Mouse (Mus musculus) thymus, postnatal 4 days (tissue): Measurements from ENCODE around the gene Prok1.
A peak's percentile ranks its signal among the peaks of the same experiment; 100 is the strongest.

Source experiments
- DNase-seq: peaks from one replicate; pipeline ENCODE4 v3.0.0; 2021

Gene Prok1

DNA sequence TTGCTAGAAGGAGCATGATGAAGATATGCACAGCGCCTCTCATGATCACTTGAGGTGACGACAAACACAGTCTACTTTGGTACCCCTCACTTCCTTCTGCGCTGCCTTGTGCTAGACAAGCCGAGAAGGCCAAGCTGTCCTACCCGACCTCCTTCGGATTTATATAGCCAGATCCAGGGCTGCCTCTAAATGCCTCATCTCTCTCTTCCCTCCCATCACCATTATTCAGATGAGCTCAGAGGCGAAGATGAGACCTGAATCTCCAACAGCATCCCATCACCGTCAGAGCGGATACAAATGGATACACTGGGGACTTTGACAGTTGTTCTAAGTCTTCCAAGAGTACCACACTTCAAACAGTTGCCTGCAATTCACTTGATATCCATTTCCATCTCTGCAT lies at the start of gene Prok1:
TSS of gene Prok1 (minus strand) at position 101 of the 400 bp plus-strand sequence.
- DNase-seq: no peak

DNA sequence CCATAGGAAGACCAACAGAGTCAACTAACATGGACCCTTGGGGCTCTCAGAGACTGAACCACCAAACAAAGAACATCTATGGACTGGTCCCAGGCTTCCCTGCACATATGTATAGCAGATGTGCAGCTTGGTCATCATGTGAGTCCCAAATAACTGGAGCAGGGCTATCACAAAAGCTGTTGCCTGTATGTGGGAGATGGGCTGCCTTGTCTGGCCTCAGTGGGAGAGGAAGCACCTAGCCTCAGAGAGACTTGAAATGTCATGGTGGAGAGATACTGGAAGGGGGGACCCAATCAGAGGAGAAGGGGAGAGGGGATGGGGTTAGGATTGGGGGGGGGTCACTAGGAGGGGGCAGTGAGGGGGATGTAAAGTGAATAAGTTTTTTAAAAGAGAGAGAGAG lies 47.8 kb upstream of the Prok1 start:
- DNase-seq: no peak

DNA sequence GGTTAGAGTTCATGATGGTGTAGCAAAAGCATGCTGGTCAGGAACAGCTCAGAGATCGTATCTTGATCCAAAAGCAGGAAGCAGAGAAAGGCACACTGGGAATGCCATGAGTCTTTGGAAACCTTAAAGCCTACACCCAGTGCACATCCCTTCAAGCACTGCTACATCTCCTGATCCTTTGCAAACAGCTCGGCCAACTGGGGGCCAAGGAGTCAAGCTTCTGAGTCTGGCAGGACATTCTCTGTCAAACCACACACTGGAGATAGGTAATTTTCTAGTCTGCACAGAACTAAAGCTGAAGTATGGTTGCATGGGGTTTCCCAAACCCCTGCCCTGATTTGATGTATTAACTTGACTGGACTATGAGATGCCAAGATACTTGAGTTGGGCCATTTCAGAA lies 46.6 kb upstream of the Prok1 start:
- no peak for DNase-seq

DNA sequence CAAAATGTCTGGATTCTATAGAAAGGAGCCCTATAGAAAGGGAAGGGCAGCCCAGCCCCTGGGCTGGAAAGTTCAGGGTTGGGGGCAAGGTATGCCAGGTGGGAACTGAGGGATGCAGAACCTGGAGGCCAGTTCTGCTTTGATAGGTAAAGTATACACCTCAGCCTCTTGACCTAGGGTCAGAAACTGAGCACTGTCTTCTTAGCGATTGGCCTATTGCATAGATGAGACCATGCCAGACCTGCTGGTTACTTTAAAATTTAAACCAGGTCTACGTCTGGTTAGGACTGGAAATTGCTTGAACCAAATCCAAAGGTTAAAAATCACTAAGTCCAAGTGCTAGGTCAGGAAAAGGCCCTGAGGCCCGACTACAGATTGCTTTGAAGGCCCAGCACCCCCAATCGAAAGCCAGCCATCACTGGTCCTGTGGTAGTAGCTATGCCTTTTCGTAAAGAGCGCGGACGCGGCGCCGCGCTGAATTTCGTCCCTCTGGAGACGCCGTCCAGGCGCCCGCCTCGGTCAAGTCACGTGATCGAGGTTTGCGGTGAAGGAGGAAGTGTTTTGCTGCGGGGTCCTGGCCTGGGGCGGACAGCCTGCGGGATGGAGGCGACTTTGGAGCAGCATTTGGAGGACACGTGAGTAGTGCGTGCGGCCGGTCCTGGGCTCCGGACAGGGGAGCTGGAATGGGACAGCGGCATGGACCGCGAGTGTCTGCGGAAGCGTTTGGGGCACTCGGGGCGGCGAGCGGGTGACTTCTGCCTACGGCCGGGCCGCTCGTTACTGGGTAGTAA lies 39.2 kb upstream of the Prok1 start, which contains the start of gene Lamtor5:
TSS of gene Lamtor5 (plus strand) at position 380 of the 791 bp plus-strand sequence.
- peak; percentile 92 for DNase-seq

DNA sequence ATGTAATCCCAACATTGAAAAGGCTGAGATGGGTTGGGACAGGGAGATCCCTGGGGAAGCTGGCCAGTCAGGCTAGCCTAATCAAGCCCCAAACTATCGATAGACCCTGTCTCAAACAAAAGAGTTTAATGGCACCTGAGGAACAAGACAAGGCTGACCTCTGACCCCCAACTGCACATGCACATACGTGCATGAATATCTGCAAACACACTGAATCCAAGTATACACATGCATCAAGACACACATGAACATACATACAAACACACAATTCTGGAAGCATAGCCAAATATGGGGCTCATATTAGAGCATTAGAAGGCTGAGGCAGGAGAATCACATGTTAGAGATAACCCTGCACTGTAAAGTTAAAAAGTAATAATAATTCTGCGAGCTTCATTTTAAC lies 37.1 kb upstream of the Prok1 start:
- no peak for DNase-seq

DNA sequence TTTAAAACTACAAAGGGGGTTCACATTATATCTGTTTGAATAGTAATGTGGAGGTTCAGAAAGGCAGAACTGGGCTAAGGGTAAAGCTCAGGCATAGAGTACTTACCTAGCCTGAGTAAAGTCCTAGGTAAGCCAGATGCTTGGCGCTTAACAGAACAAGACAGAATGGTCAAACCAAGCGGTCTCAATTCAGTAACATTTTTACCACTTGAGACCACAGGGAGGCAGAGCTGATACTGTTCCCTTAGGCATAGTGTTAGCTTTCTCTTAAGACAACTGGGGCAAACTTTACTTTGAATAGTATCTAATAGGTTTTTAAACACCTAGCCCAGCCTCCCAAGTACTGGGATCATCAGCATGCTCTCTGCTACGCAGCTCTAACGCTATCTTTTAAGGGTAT lies 36.5 kb upstream of the Prok1 start:
- DNase-seq: no peak

DNA sequence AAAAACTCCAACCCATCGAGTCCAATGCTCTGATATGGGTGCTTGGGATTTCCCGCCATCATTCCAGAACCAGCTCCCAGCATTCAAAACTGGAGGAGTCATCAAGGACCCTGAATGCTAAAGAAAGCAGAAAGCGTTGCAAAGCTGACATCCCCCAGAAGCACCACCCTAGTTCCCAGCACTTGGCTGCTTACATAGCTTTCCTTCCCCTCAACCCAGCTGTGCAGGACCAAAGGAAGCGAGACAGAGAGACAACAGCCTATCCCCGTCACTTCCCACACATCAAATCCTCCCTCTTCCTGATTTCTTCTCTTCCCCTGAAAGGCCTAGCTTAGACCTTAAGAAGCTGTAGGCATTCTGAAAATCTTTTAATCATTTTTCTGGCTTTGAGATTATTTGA lies 35.8 kb upstream of the Prok1 start:
- DNase-seq: no peak

DNA sequence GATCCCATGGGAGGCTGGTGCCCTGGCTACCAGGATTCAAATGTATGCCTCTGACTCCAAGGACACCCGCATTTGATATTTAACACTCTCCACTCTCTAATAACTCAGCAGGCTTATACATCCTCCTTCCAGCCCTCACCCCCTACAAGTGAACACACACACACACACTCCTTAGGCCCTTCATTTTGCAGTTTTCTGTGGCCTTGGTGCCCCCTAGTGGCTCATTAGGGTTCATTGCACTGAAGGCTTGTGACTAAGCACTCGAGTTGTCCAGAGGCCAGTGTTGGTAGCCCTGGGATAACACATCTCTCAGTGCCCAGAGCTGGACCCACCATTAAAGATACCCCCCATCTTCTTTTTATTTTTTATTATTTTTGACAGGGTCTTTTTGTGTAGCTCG lies 34.3 kb upstream of the Prok1 start:
- DNase-seq: peak; percentile 65

DNA sequence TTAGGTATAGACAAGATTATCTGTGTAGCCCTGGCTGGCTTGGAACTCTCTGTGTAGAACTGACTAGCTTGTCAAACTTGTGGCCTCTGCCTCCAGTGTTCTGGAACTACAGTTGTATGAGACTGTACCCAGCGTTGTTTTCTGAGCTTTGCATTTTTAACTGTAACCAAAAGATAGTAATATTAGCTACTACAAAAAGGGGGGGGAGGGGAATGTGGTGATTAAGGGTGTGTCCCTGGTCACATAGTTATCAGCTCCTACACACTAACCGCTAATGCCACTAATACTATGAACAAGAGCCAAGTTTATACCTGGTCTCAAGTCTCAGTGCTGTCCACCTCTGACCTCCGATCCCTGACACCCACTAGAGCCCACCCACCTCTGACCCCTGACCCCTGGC lies 32.9 kb upstream of the Prok1 start:
- DNase-seq: no peak

DNA sequence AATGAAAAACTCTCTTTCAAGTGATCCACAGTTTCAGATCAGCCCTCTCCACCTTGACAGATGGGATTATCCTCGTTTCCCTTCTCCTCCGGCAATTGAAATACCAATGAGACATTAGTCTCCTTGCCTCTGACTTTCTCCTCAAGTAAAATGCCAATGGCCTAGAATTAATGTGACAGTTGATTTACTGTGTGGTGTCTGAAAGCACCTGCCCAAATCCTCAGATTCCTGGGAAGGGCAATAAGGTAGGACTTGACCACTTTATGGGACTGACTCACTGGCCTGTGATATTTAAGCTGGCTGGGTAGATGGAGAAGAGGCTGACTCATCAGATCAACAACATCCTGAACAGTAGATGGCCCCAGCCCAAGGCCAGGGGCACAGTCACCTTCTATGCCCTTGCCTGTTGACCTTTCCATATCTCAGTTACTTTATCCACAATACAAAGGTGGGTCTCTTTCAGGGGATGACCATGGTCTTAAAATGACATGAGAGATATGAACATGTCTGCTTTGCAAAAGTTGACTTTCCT lies 27.4 kb upstream of the Prok1 start:
- DNase-seq: no peak

DNA sequence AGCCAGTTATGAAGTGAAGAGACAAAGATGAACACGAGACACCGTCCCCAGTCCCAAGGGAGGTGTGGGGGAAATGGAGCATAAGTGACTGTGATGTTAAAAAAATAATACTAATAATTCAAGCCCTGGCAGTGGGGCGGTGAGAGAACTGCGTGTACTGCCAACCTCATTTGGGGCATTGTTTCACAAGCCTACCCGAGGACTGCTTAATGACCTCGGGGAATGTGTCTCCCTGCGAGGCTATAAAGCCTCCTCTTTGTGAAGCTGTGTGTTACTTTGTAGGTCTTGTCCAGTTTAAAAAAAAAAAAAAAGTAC lies 22.3 kb upstream of the Prok1 start:
- no peak for DNase-seq

DNA sequence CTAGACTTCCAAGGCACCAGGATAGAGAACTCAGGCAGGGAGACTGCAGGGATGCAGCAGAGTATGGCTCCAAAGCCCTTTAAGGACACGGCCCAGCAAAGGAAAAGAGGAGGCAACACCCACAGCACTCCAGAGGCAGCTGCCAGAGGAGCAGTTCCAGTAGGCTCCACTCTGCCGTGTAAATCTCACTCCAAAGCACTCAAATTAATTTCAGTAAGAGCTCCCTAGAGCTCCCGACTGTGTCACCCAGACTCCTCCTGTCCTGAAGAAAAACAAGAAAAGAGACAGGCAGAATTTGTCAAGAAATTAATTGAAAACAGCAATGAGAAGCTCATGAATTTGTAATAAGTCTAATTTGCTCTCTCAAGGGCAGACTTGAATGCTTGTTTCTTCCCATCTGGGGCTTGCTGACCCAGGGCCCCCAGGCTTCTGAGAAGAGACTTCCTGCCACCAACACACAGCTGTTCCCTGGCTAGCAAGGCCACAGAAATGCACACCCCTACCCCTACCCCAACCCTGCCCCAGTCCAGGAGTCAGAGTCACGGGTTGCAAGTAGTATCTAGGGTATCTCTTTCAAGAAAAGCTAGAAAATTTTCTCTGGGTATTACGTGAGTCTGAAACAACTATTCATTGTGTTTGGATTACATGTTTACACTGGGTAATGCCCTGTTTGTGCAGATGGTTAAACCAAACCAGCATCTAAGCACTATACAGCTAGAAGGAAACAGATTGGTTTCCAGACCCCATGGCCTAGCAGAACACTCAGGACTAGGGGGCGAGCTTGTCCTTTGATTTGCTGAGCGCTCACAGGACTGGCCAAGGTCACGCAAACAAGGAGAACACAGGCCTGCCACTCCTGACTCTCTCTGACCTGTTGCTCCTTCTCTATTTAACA lies 21.7 kb upstream of the Prok1 start:
- peak; percentile 60 for DNase-seq

DNA sequence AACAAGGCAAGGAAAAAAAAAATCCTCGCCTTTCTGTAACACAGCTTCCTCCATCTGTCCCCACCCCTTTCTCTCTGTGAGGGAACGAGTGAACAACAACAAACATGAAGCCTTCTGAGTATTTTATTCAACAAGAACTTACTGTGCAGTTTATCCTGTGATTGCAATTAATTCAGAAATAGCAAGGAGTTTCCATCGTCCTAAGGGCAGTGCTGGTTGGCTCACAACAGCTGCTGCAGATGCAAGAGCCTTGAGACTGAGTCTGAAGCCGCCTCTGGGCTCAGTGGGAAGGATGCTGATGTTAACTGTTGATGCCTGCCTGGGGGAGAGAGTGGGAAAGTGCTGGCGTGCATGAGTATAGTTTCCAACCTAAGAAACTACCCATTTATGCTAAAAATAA lies 18.4 kb upstream of the Prok1 start:
- no peak for DNase-seq

DNA sequence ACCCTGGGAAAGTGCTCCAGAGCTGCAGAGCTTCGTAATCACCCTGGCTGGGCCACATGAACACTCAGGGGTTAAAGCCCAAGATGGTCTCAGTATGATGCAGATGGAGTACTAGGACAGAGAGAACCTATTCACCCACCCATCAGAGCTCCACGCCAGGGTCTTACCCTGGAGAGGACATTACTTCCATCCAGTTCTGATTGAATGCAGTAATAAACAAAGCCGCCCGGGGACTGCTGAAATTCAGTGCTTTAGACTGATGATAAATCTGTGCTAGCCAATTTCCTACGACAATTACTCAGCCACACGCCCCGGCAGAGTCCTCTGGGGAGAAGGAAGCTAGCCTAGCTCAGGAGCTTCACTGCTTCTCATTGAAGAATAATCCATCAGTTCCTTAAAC lies 17.2 kb upstream of the Prok1 start:
- no peak for DNase-seq

DNA sequence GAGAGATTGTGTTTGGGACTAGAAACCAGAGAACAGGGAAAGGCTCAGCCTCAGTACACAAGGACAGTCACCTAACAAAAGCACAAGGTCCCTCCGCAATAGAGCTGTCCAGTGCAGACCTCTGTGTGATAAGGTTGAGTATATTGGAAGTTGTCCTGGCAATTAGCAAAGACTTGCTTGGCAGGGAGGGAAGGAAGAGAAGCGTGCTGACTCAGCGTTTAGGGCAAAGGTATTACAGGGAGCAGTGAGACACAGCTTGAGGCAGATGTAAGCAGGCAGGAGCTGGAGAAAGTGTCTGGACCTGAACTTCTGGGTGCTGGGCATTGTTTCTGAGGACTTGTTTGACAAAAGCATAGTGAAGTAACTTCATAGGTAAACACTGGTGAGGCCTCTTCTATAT lies 16.5 kb upstream of the Prok1 start:
- no peak for DNase-seq

DNA sequence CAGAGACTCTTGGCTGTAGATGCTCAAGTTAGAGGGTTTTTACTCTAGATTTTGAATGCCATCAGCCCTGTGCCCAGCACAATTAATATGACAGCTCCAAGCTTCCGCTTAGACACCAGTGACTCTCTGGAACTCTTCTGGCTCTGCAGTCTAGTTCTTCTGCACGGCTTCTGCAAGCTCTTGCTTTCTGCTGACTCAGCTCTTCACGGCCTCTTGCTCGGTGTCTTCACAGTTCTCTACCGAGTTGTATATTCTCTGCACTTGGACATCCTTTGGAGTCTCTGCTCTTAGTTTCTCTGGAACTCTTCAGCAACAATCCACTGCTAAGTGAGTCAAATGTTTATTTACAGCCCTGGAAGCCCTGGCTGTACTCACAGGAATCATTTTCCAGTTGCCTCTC lies 14.4 kb upstream of the Prok1 start:
- no peak for DNase-seq

DNA sequence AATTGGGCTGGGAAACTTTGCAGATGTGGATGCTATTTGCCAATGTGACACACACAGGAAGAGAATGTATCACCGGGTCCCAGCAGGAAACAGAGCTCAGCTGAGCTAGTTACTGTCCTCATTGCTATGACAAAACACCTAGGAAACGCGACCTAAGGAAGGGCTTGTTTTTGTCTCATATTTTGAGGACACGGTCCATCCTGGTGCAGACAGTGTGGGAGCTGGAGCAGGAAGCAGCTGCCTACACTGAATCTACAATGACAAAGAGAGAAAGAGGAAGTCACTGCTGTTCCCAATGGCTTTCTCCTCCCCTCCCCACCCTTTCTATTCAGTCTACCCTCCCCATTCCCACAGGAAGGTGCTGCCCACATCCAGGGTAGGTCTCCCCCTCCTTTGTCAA lies 12.5 kb upstream of the Prok1 start:
- DNase-seq: no peak

DNA sequence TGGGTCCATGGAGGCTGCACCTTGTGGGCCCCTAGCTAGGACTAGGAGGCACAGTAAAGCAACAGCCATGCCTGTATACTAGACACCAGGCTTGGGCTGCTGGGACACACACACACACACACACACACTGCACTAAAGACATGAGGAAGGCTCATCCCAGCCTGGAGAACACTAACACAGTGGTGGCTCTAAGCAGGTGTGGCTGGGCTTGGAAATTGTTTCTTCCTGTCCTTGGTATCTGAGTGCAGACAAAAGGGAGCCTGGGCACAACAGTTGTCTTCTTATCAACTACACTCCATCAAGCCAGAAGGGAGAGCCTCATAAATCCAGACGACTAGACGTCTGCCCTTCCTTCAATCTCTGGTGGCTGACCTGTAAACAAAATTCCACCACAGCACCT lies 10.8 kb upstream of the Prok1 start:
- no peak for DNase-seq

DNA sequence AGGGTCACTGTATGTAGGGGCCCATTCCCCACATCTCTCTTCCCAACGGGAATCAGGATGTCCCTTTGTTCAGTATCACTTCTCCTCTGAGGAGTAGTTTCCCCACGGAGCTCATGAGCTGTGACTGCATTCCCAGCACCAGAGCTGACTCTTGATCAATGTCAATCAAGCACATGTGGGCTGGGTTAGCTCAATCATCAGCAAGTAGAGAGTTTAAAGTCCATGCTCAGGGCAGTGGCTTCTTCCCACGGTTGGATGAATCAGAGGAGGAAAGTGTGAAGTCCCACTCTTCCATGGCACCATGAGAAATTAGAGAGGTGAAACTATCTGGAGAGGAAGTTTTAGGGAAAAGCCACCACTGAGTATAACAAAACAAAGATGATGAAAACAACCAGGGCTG lies 9.5 kb upstream of the Prok1 start:
- no peak for DNase-seq

DNA sequence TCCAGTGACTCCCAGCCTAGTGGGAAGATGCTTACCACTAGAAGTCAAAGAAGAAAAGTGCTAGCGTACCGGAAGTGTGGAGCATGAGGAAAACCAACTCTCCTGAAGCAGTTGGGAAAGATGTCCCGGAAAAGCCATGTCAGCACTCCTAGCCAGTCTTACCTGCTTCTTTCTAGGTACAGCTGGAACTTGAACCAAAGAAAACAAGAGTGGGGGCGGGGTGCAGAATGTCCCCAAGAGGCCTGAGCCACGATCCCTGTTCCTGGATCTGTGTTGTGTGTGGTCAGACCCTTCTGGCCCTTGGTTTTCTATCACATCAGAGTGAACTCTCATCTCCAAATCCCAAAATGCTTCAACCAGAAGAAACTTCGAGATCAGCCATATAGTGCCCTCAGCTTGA lies 7.4 kb upstream of the Prok1 start:
- no peak for DNase-seq

DNA sequence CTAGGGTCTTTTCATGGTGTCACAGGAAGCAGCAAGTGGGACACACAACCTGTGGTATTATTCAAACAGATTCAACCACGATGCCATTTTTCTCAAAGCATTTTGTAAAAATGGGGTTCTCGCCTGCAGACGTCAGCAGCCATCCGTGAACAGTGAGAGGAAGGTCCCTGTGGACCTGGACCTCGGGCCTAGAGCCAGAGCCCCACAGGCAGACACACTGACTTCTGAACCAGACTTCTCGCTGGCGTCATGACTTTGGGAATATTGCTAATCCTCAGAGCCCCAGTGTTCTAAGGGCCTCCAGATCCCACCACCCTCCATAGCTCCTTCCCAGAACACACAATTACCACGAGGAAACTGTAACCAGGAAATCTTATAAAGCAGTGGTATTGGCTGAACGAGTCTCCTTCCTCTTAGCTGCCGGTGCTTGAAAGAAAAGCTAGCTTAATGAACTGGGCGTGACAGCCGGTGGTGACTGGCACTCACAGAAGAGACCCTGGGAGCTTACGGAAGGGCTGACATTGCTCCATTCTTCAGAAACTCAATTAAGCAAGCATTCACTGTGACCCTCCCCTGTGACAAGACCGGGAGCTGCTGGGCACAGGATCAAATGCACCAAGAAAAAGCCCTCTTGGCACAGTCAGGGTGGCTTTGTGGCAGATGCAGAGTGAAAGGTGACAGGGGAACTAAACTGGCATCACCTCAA lies 2.0 kb upstream of the Prok1 start:
- no peak for DNase-seq

DNA sequence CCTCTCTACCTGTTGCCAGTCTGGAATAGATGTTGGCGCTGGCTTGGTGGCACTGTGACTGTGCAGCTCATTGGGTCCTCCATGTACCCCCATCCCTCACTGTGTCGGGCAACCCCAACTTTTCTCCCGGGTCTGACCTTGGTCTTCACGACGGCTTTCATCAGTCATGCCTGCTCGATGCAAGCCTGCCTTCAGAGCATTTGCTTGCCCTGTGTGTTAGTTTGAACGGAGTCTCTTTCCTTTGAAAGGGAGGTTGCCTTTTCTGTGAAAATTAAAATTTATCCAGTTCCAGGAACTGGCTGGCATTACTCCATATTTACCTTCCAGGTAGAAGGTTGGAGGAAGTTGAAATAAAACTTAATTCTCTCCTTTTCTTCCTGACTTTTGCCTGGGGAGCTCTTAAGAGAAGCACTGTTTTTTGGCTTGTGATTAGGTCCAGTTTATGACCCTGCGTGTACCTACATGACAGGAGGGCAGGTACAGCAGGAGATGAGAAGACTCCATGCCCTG lies 981 bp downstream of the Prok1 start:
- no peak for DNase-seq

DNA sequence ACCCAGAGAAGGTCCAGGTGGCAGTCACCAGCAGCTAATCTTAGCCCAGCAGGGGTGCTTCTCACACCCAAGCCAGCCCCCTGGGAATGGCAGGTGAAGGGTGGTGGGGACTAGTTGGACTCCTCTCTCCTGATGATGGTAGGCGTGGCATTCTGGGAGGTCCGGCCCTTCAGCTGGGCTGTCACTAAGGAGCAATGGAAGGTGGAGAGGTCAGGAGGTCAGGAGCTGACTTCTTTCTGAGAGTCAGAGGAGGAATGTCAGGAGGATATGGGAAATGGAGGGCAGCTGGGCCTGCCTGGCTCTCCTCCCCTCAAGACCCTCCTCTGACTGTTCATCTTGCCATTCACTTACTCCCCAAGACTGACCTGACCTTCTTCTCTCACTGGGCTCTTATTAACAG lies 1.5 kb downstream of the Prok1 start:
- no peak for DNase-seq
